Mouse (Mus musculus): ENCODE data around the gene Pipox. TPM values are rescaled to one million over a fixed set of nuclear protein-coding genes. Genes with fewer than 3 reads are reported as not detected.

Gene Pipox
- polyA plus RNA-seq, 1 experiment from 2014 or later = 25.5 TPM

GRCm38 (mm10) chr11:77875847-77876759 is 17.8 kb downstream of the Pipox start:
- 31% methylated on average over 26 of the region's 26 CpGs for WGBS (ENCODE audit: insufficient replicate concordance)
- Histone ChIP-seq H3K4me3 (replicated peaks) (no peak overlapping the region), H3K9ac (no peak overlapping the region), H3K27me3 (peaks cover 21% of the 10 kb centered on the region), H3K4me1 (replicated peaks) (peaks cover 12% of the 10 kb centered on the region; the same call in 1 of the 2 replicates), H3K4me2 (no peak overlapping the region), H3K9me3 (replicated peaks) (no peaks in the 10 kb centered on the region), H3K27ac (replicated peaks) (no peak overlapping the region), H3K36me3 (replicated peaks) (no peaks in the 10 kb centered on the region)
- no peak for ATAC-seq (ENCODE audit: insufficient read depth)

GRCm38 (mm10) chr11:77875269-77875668 is 18.6 kb downstream of the Pipox start:
- Histone ChIP-seq H3K27me3 (peaks cover 21% of the 10 kb centered on the region), H3K4me1 (replicated peaks) (peaks cover 12% of the 10 kb centered on the region; the same call in 1 of the 2 replicates), H3K4me3 (replicated peaks) (no peak overlapping the region), H3K36me3 (replicated peaks) (no peaks in the 10 kb centered on the region), H3K9ac (no peak overlapping the region), H3K9me3 (replicated peaks) (no peaks in the 10 kb centered on the region), H3K4me2 (no peak overlapping the region), H3K27ac (replicated peaks) (no peak overlapping the region)
- no peak for ATAC-seq (ENCODE audit: insufficient read depth)
- WGBS (ENCODE audit: insufficient replicate concordance) = 40% methylated on average over 5 of the region's 5 CpGs

- 54% methylated on average over 6 of the region's 6 CpGs for WGBS (ENCODE audit: insufficient replicate concordance)
- Histone ChIP-seq H3K4me1 (replicated peaks) (peaks cover 12% of the 10 kb centered on the region; the same call in 1 of the 2 replicates), H3K27ac (replicated peaks) (no peak overlapping the region), H3K4me3 (replicated peaks) (no peak overlapping the region), H3K4me2 (no peak overlapping the region), H3K27me3 (peaks cover 21% of the 10 kb centered on the region), H3K9me3 (replicated peaks) (no peaks in the 10 kb centered on the region), H3K9ac (no peak overlapping the region), H3K36me3 (replicated peaks) (no peaks in the 10 kb centered on the region)
- ATAC-seq (ENCODE audit: insufficient read depth) = no peak
Observed at GRCm38 (mm10) chr11:77874685-77875231, 19.1 kb downstream of the Pipox start.

GRCm38 (mm10) chr11:77873116-77873515 is 20.8 kb downstream of the Pipox start:
- Histone ChIP-seq H3K36me3 (replicated peaks) (no peaks in the 10 kb centered on the region), H3K27ac (replicated peaks) (no peak overlapping the region), H3K4me1 (replicated peaks) (peaks cover 12% of the 10 kb centered on the region; the same call in 1 of the 2 replicates), H3K27me3 (peaks cover 21% of the 10 kb centered on the region), H3K4me3 (replicated peaks) (no peak overlapping the region), H3K4me2 (no peak overlapping the region), H3K9me3 (replicated peaks) (no peaks in the 10 kb centered on the region), H3K9ac (no peak overlapping the region)
- 17% methylated on average over 3 of the region's 3 CpGs for WGBS (ENCODE audit: insufficient replicate concordance)
- no peak for ATAC-seq (ENCODE audit: insufficient read depth)

GRCm38 (mm10) chr11:77872685-77873084 is 21.2 kb downstream of the Pipox start:
- Histone ChIP-seq H3K4me2 (no peak overlapping the region), H3K36me3 (replicated peaks) (no peaks in the 10 kb centered on the region), H3K9me3 (replicated peaks) (no peaks in the 10 kb centered on the region), H3K4me1 (replicated peaks) (peaks cover 12% of the 10 kb centered on the region; the same call in 1 of the 2 replicates), H3K4me3 (replicated peaks) (no peak overlapping the region), H3K9ac (no peak overlapping the region), H3K27ac (replicated peaks) (no peak overlapping the region), H3K27me3 (peaks cover 21% of the 10 kb centered on the region)
- ATAC-seq (ENCODE audit: insufficient read depth) = no peak
- 5% methylated on average over 7 of the region's 7 CpGs for WGBS (ENCODE audit: insufficient replicate concordance)

GRCm38 (mm10) chr11:77872236-77872635 is 21.7 kb downstream of the Pipox start:
- H3K4me1 ChIP-seq (replicated peaks) = peaks cover 12% of the 10 kb centered on the region; the same call in 1 of the 2 replicates
- WGBS (ENCODE audit: insufficient replicate concordance) = 4% methylated on average over 11 of the region's 11 CpGs
- no peak overlapping the region for H3K4me2 ChIP-seq
- ATAC-seq (ENCODE audit: insufficient read depth) = no peak
- H3K9ac ChIP-seq = no peak overlapping the region
- no peak overlapping the region for H3K27ac ChIP-seq (replicated peaks)
- no peaks in the 10 kb centered on the region for H3K9me3 ChIP-seq (replicated peaks)
- H3K4me3 ChIP-seq (replicated peaks) = no peak overlapping the region
- H3K36me3 ChIP-seq (replicated peaks) = no peaks in the 10 kb centered on the region
- H3K27me3 ChIP-seq = peaks cover 23% of the 10 kb centered on the region

GRCm38 (mm10) chr11:77871436-77871835 is 22.5 kb downstream of the Pipox start:
- Histone ChIP-seq H3K9me3 (replicated peaks) (no peaks in the 10 kb centered on the region), H3K4me1 (replicated peaks) (peaks cover 11% of the 10 kb centered on the region; the same call in 1 of the 2 replicates), H3K27ac (replicated peaks) (no peak overlapping the region), H3K27me3 (peaks cover 29% of the 10 kb centered on the region), H3K4me3 (replicated peaks) (no peak overlapping the region), H3K4me2 (no peak overlapping the region), H3K9ac (no peak overlapping the region), H3K36me3 (replicated peaks) (no peaks in the 10 kb centered on the region)
- ATAC-seq (ENCODE audit: insufficient read depth) = no peak
- 38% methylated on average over 4 of the region's 4 CpGs for WGBS (ENCODE audit: insufficient replicate concordance)

GRCm38 (mm10) chr11:77867419-77868083 is 26.3 kb downstream of the Pipox start:
- no peak overlapping the region for H3K9ac ChIP-seq
- 40% methylated on average over 11 of the region's 12 CpGs for WGBS (ENCODE audit: insufficient replicate concordance)

GRCm38 (mm10) chr11:77864771-77865170 is 29.1 kb downstream of the Pipox start:
- Histone ChIP-seq H3K4me2 (no peak overlapping the region), H3K4me1 (replicated peaks) (no peaks in the 10 kb centered on the region), H3K9ac (no peak overlapping the region), H3K4me3 (replicated peaks) (no peak overlapping the region), H3K27ac (replicated peaks) (no peak overlapping the region), H3K27me3 (0 out of 2 replicates have a peak, but pooled peaks cover 8% of the 10 kb centered on the region), H3K36me3 (replicated peaks) (peaks cover 37% of the 10 kb centered on the region), H3K9me3 (replicated peaks) (no peaks in the 10 kb centered on the region)
- ATAC-seq (ENCODE audit: insufficient read depth) = no peak
- 78% methylated on average over 12 of the region's 12 CpGs for WGBS (ENCODE audit: insufficient replicate concordance)

More at GRCm38 (mm10) chr11:77867419-77868083, 26.3 kb downstream of the Pipox start:
- Histone ChIP-seq H3K36me3 (replicated peaks) (peaks cover 18% of the 10 kb centered on the region), H3K4me2 (no peak overlapping the region), H3K27ac (replicated peaks) (no peak overlapping the region), H3K27me3 (peaks cover 14% of the 10 kb centered on the region; the same call in 1 of the 2 replicates), H3K9me3 (replicated peaks) (no peaks in the 10 kb centered on the region), H3K4me3 (replicated peaks) (no peak overlapping the region), H3K4me1 (replicated peaks) (no peaks in the 10 kb centered on the region)
- no peak for ATAC-seq (ENCODE audit: insufficient read depth)

- H3K4me2 ChIP-seq = no peak overlapping the region
Observed at GRCm38 (mm10) chr11:77862887-77863286, 31.0 kb downstream of the Pipox start.

GRCm38 (mm10) chr11:77860947-77861346 is 32.9 kb downstream of the Pipox start:
- no peaks in the 10 kb centered on the region for H3K9me3 ChIP-seq (replicated peaks)
- H3K9ac ChIP-seq = no peak overlapping the region
- WGBS (ENCODE audit: insufficient replicate concordance) = 78% methylated on average over 9 of the region's 9 CpGs
- peaks cover 69% of the 10 kb centered on the region for H3K36me3 ChIP-seq (replicated peaks)
- no peaks in the 10 kb centered on the region for H3K4me1 ChIP-seq (replicated peaks)
- ATAC-seq (ENCODE audit: insufficient read depth) = no peak
- H3K27me3 ChIP-seq = no peaks in the 10 kb centered on the region
- no peak overlapping the region for H3K4me3 ChIP-seq (replicated peaks)
- no peak overlapping the region for H3K4me2 ChIP-seq
- no peak overlapping the region for H3K27ac ChIP-seq (replicated peaks)

More at GRCm38 (mm10) chr11:77862887-77863286, 31.0 kb downstream of the Pipox start:
- 82% methylated on average over 7 of the region's 7 CpGs for WGBS (ENCODE audit: insufficient replicate concordance)
- Histone ChIP-seq H3K27ac (replicated peaks) (no peak overlapping the region), H3K9me3 (replicated peaks) (no peaks in the 10 kb centered on the region), H3K9ac (no peak overlapping the region), H3K36me3 (replicated peaks) (peaks cover 54% of the 10 kb centered on the region), H3K4me1 (replicated peaks) (no peaks in the 10 kb centered on the region), H3K27me3 (0 out of 2 replicates have a peak, but pooled peaks cover 8% of the 10 kb centered on the region), H3K4me3 (replicated peaks) (no peak overlapping the region)
- ATAC-seq (ENCODE audit: insufficient read depth) = no peak

Measured in liver, embryonic 15.5 days (tissue).